Mouse (Mus musculus) thymus, adult 2 months (tissue): Measurements from ENCODE around the gene Nkx1-2.

Experiments
- CTCF ChIP-seq: fragments of 200-500 bp; IDR thresholded peaks from 2 replicates; pipeline ENCODE4 v1.5.1; 2012; ENCODE audit warnings: mild to moderate bottlenecking, control low read depth, low read length, moderate library complexity, borderline replicate concordance; ENCODE audit not compliant: control insufficient read depth, poor library complexity, insufficient read depth; ENCODE audit errors: extremely low read depth
- POLR2A ChIP-seq: fragments of 200-500 bp; IDR thresholded peaks from 2 replicates; pipeline ENCODE4 v1.6.1; 2012; ENCODE audit warnings: mild to moderate bottlenecking, low read length, control low read depth, moderate library complexity; ENCODE audit not compliant: control insufficient read depth, poor library complexity, insufficient read depth; ENCODE audit errors: extremely low read depth

GRCm38 (mm10) chr7:132615346-132615745, 15.9 kb upstream of the Nkx1-2 start:
- no peak for TF ChIP-seq CTCF
- TF ChIP-seq POLR2A = no peak
